Mouse (Mus musculus): Measurements from ENCODE around the gene Nppa. TPM values are rescaled to one million over a fixed set of nuclear protein-coding genes. Genes with fewer than 3 reads are reported as not detected.

Gene Nppa
- under 1 TPM in 1 of 2 experiments, not detected in 1; 0.43 TPM for total RNA-seq (2021)
- long read RNA-seq, partial matches to known transcripts, result 0 of 2 reads
- long read RNA-seq, other reads (novel, unspliced or antisense), result 0 of 2 reads

DNA sequence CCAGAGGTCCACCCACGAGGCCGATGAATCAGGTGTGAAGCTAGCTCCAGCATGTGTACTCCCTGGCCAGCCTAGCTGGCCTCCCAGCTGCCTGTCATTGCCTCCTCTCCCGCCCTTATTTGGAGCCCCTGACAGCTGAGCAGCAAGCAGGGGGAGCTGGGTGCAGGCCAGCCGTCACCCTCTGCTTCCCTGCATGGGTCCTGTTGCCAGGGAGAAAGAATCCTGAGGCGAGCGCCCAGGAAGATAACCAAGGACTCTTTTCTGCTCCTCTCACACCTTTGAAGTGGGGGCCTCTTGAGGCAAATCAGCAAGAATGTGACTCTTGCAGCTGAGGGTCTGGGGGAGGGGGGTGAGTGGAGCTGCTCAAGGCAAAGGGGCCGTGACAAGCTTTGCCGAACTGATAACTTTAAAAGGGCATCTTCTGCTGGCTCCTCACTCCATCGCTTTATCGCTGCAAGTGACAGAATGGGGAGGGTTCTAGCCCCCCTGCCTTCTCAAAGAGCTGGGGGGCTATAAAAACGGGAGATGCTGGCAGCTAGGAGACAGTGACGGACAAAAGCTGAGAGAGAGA is at the start of gene Nppa:
Nppa (plus strand) TSS at position 521 of the 571 bp plus-strand sequence.
- DNase-seq (ENCODE audit: low spot score in 2 of 2), result peak; percentile 41 to 55

DNA sequence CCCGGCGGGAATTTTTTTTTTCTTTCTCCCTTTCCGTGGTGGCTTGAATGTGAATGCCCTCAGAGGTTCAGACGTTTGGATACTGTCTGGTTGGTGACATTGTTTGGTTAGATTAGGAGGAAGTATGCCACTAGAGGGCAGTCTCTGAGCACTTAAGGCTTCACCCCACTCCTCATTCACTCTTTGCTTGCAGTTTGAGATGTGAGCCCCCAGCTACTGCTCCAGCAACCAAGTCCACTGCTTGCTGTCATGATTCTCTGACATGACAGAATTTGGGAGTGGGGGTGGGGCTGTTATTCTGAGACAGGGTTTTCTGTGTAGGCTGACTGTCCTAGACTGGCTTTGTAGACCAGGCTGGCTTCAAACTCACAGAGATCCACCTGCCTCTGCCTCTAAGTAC is 46.9 kb upstream of the Nppa start:
- peak; percentile 40 to 60 for DNase-seq (ENCODE audit: low spot score in 2 of 2)

- no peak for DNase-seq (ENCODE audit: low spot score in 2 of 2)
These were observed 43.4 kb upstream of the Nppa start for GRCm38 (mm10) chr4:147957141-147957540.

DNA sequence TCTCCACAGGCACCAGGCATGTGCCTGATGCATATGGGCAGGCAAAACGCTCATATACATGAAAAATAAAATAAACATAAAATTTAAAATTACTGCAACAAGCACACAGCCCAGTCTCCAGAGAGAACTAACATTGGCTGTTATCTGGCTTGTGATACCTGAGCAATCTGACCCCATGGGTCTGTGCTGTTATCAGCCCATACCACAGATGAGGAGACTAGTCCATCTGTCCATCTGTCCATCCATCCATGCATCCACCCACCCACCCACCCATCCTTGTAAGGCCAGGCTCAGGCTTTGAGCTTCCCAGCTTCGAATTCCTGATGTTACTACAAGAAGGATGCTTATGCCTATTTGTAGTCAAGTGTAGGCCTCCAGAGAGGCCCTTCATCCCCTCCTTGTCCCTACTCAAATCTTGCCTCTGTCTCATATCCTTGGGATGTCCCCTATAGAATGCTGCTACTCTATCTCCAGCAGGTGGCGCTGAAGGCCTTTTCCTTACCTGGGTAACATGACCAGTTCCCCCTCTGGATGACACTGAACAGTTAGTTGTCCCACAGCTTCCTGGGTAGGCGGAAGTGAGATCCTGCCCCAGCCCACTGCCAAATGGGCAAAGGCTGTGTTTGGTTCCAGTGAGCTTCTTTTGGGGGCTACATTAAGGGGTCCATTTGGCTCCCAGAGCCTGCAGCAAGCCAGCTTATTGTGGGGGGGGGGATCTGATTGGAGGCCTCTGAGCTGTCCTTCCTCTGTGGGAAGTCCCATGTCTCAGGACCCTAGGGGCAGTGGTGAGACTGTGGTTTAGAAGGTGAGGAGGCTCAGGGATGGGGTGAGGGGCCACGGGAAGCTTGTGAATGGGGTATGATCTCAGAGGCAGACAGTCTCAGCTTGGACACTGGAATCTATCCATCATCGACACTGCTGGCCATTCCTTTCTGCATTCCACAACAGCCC is 40.4 kb upstream of the Nppa start:
- DNase-seq (ENCODE audit: low spot score in 2 of 2), result peak; percentile 69 to 71

GRCm38 (mm10) chr4:147962781-147963180 is 37.7 kb upstream of the Nppa start:
- no peak for DNase-seq (ENCODE audit: low spot score in 2 of 2)

DNA sequence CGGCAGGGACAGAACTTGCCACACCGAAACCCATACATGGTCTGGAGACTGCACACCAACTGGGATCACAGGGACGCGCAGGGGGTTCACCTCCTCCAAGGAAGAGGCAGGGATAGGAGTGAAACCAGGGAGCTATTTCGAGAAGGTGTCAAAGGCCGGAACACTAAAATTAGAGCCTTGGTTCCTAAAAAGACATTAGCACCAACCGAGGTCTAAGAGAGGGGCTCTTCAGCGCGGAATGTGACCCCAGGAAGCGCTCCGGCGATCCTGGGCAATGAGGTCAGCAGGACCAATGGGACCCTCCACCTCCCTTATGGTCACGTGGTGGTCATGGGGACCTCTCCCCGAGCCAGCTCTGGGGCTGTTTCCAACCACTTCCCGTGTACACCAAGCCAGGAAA is 36.9 kb upstream of the Nppa start:
- DNase-seq (ENCODE audit: low spot score in 2 of 2), result no peak

DNA sequence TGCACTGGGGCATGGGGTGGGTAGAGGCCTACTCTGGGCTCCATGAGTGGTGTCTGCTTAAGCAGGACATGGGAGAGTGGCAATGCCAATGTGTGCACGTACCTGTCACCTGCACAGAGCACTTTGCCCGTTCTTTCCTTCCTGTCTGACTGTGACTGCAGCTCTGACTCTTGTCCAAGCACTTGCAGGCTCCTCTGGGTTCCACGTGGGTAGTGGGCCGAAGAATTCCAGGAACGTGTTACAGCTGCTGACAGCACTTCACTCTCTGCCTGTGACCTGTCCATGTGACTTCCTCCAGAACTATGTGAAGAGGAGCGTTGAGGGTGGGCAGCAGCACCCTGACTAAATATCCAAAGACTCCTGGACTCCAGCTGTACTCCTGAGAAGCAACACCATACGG is 34.8 kb upstream of the Nppa start:
- no peak for DNase-seq (ENCODE audit: low spot score in 2 of 2)

DNA sequence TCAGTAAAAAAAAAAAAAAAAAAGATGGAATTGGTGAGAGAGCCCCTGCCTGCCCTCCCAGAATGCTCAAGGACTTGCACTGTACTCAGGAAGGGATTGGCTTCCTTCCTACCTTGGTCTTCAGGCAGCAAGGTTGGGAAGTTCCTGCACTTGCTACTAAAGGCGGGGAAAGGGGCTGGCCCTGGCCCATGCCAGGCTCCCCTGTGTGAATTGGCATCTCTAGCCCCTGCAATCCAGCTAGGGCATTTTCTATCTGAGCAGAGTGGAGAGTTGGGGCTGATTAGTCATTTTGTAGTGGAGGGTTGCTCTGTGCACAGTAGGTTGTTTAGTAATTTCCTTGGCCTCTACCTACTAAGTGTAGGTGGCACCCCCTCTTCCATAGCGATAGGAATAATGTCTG is 31.7 kb upstream of the Nppa start:
- no peak for DNase-seq (ENCODE audit: low spot score in 2 of 2)

- no peak for DNase-seq (ENCODE audit: low spot score in 2 of 2)
These were observed 31.2 kb upstream of the Nppa start for GRCm38 (mm10) chr4:147969337-147969736.

DNA sequence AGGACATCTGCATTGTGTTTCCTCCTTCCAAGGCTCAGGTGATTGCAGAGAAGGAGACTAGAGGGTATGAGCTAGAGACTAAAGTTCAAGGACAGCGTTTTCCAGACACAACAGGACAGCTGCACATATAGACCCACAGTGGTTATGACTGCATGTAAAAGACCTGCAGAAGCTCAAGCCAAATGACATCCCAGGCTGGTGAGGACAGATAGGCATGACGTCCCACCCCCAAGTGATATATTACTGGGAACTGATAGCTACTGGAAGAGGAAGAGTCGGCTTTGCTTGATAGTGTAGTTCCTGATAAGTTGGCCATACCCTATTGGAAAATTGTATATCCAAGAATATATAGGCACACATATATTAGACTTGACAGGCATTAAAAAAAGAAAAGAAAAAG is 24.3 kb upstream of the Nppa start:
- DNase-seq (ENCODE audit: low spot score in 2 of 2), result no peak

DNA sequence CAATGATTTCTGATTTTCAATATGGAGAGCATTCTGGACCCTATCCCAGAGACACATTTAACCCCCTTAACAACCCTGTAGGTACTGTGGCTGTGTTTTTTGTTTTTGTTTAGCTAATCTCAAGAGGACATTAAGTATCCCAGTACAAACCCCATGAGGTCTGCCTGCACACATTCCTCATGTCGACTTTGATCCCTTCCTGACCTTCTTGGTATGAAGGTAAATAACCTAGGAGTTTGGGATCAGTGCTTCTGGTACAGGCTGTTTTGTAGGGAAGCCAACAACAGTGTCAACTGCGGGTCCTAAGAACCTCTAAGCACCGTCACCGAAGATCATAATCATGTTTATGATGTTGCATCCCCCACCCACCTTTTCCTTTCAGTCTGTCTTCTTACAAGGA is 22.8 kb upstream of the Nppa start:
- DNase-seq (ENCODE audit: low spot score in 2 of 2), result no peak

GRCm38 (mm10) chr4:147978391-147978790 is 22.1 kb upstream of the Nppa start:
- DNase-seq (ENCODE audit: low spot score in 2 of 2), result no peak

DNA sequence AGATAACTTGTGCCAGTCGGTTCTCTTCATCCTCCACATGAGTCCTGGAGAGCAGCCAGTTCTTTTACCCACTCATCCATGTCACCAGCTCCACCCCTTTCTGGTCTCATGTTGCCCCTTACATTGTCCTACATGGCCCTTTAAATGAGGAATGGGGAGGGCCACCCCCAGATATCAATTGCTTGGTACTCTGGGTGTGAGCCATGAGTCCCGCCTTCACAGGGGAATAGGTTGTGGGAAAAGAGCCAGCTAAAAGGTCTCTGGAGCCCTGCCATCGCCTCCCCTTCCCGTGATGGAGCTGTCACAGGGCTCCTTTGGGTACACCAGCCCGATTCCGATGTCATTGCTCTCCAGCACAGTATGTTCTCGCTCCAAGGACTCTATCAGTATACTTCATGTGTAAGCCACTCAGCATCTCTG is 21.1 kb upstream of the Nppa start:
- no peak for DNase-seq (ENCODE audit: low spot score in 2 of 2)

DNA sequence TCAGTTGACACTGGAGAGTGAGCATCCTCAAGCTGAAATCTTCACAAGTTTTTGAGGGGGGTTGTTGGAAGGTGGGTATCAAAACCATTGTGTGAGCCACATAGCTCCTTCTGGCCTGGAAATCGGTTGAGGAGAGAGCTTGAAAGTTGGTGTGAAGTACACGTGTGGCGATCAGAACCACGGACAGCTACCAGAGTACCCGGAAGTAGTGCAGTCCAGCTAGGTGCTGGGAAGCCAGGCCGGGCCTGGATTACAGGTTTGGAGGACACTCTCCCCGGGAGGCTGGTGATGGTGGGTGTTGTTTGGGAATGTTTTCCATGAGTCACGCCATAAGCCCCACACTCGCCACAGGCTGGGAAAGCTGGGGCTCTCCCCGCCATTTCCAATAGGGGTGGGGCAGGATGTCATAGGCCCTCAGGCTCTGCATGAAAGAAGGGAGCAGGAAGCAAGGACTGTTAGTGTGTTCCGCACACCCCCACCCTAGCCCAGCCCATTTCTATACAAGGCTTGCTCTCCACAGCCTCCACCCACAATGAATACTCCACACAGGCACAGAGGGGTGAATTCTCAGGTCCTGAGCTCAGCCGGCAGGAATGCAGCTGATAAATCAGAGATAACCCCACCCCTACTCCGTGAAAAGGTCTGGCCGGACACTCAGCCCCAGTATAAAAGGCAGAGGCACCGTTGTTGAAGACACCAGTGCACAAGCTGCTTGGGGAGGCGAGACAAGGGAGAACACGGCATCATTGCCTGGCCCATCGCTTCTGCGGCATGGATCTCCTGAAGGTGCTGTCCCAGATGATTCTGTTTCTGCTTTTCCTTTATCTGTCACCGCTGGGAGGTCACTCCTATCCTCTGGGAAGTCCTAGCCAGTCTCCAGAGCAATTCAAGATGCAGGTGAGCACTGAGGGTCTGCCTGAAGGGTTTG is 15.1 kb upstream of the Nppa start, which contains the start of gene Nppb:
Nppb (plus strand) TSS at position 584 of the 928 bp plus-strand sequence.
- DNase-seq (ENCODE audit: low spot score in 2 of 2), result no peak

GRCm38 (mm10) chr4:147993571-147994095 is 6.9 kb upstream of the Nppa start:
- DNase-seq (ENCODE audit: low spot score in 2 of 2), result no peak

DNA sequence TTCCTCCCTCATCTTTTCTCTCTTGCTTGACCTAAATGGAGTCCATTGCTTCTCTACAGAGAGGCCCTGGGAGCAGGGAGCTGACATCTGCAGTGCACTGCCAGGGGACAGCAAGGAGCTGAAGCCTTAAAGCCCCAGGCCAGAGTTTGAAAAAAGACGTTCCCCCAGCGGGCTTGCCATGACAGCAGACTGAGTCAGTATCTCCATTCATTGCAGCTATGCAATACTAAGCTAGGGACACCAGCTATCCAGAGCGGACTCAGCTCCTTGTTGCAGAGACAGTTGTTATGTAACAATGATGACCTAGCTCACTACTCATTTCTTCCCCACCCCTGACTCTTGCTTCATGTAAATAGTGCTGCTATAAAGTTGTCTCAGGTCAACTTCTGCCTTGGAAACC is 5.2 kb upstream of the Nppa start:
- DNase-seq (ENCODE audit: low spot score in 2 of 2), result no peak

DNA sequence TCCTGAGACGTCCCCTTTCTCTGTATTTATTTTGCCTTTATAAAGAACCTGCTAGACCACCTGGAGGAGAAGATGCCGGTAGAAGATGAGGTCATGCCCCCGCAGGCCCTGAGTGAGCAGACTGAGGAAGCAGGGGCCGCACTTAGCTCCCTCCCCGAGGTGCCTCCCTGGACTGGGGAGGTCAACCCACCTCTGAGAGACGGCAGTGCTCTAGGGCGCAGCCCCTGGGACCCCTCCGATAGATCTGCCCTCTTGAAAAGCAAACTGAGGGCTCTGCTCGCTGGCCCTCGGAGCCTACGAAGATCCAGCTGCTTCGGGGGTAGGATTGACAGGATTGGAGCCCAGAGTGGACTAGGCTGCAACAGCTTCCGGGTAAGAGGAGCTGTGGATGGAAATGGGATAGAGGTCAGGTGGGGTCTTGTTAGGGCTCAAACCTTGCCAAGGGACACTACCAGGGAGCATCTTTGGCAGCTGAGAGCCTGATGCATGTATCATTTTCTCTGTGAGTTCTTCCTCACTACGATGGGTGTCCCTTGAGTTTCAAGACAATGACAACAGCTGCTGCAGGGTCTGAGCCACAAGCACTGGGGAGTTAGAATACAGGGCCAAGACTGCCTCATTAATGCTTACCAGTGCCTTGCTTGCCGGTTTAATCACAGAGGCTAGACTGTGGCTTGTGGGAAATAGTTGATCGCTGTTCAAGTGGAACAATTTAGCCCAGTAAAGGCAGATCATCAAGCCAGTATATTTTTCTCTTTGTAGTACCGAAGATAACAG is 679 bp downstream of the Nppa start:
- no peak for DNase-seq (ENCODE audit: low spot score in 2 of 2)

DNA sequence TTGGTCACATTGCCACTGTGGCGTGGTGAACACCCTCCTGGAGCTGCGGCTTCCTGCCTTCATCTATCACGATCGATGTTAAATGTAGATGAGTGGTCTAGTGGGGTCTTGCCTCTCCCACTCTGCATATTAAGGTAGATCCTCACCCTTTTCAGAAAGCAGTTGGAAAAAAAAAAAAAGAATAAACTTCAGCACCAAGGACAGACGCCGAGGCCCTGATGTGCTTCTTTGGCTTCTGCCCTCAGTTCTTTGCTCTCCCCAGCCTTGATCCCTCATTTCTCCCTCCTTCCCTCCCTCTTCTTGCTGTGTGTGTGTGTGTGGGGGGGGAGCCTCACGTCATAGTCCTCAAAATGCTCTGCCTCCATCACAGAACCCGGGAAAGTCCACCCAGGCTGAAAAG is 1.3 kb downstream of the Nppa start:
- no peak for DNase-seq (ENCODE audit: low spot score in 2 of 2)

DNA sequence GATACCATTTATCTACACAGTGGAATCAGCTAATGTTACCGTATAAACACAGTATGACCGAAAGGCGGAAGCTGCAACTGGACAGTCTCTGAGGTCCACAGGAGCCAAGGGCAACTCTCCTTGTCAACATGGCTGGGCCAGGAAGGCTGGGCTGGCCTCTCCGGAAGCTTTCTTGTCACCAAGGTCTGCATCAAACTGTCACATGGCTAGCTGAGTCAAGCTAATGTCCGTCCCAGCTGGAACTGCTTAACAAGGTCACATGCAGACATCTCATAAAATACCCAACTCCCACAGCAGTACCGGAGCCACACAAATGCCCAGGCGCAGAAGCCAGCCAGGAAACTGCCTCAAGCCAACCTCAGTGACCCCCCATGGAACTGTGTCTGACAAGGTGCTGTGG is 3.8 kb downstream of the Nppa start:
- DNase-seq (ENCODE audit: low spot score in 2 of 2), result no peak

DNA sequence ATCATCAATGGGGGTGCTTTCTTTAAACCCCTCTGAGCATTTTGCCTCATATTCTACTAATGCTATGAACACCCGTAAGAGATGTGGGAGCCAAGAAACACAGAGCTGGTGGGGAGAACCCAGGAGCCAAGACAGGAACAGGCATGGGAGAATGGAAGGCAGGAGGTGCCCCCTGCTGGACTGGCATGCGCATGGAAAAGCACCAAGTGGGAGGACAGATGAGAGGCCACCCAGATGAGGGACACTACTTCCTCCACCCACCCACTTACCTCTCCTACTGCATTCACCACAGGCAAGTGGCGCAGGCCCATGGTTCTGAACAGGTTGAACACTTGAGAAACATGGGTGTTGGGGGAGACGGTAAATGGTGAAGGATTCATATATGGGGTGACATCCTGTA is 7.9 kb downstream of the Nppa start:
- DNase-seq (ENCODE audit: low spot score in 2 of 2), result peak; percentile 73 to 74

All from layer of hippocampus, postnatal 10 days (tissue).